Mouse (Mus musculus): ENCODE results near the gene Lrrc36. TPM values are rescaled to one million over a fixed set of nuclear protein-coding genes. Genes with fewer than 3 reads are reported as not detected.

The Lrrc36 gene
- polyA plus RNA-seq, 1 experiment from 2014 or later, result 0.55 TPM

DNA sequence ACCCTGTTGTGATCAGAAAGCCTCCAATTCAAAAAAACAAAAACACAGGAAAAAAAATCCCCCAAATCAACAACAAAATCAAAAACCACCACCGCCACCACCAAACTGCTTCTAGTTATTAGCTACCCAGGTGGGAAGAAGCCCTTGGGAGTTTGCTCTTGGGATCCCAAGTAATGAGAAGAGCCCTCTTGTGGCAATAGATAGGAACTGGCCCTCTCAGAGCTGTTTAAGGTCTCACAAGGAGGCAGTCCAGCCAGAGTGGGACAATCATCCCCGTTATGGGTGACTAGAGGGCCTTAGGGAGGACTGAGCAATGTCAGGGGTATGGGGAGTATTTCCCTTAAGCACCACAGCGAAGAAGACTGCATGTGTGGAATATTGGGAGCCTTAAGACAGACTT is 15.6 kb upstream of the Lrrc36 start:
- Histone ChIP-seq H3K4me3 (no peak overlapping the region), H3K4me1 (no peaks in the 10 kb centered on the region), H3K4me2 (replicated peaks) (no peak overlapping the region), H3K36me3 (no peaks in the 10 kb centered on the region), H3K27ac (no peak overlapping the region), H3K9ac (no peak overlapping the region), H3K9me3 (no peaks in the 10 kb centered on the region), H3K27me3 (no peaks in the 10 kb centered on the region)
- no peak for ATAC-seq (ENCODE audit: low FRiP score, low read depth)
- WGBS, result 40% methylated on average over 3 of the region's 3 CpGs

DNA sequence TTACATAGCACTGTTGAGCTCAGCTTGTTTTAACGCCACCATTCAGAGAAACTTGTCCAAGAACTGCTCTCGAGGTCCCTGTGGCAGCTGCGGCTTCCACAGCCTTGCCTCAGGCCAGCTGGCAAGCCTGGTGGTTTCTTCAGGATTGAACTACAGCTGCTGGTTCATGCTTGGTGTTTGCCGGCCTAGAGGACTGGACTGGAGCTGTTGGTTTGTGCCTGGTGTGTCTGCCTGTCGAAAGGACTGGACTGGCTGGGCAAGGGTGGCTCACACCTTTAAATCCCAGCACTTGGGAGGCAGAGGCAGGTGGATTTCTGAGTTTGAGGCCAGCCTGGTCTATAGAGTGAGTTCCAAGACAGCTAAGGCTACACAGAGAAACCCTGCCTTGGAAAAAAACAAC is 13.4 kb upstream of the Lrrc36 start:
- Histone ChIP-seq H3K9ac (no peak overlapping the region), H3K27ac (no peak overlapping the region), H3K27me3 (no peaks in the 10 kb centered on the region), H3K9me3 (no peaks in the 10 kb centered on the region), H3K36me3 (no peaks in the 10 kb centered on the region), H3K4me1 (no peaks in the 10 kb centered on the region), H3K4me2 (replicated peaks) (no peak overlapping the region), H3K4me3 (no peak overlapping the region)
- WGBS, result 81% methylated on average over 5 of the region's 5 CpGs
- no peak for ATAC-seq (ENCODE audit: low FRiP score, low read depth)

DNA sequence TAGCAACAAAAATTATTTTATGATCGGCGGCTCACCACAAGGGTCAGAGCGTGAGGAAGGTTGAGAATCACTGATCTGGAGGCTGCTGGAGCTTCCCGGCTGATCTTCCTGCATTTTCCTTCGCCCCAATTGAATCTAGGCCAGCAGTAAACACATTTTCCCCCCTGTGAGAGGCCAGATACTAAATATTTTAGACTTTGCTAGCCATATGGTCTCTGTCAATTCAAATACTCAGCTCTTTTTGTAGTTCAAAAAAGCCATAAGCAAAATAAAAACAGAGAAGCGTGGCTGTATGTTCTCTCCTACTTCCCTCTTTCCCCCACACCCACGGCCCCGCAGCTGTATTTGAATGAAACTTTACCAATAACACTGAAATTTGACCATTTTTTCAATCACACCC is 9.9 kb upstream of the Lrrc36 start:
- H3K9ac ChIP-seq, result no peak overlapping the region
- H3K4me1 ChIP-seq, result no peaks in the 10 kb centered on the region
- H3K4me2 ChIP-seq (replicated peaks), result no peak overlapping the region
- no peak for ATAC-seq (ENCODE audit: low FRiP score, low read depth)
- WGBS, result 86% methylated on average over 8 of the region's 8 CpGs
- no peak overlapping the region for H3K27ac ChIP-seq
- H3K36me3 ChIP-seq, result no peaks in the 10 kb centered on the region
- no peaks in the 10 kb centered on the region for H3K27me3 ChIP-seq
- no peaks in the 10 kb centered on the region for H3K9me3 ChIP-seq
- H3K4me3 ChIP-seq, result no peak overlapping the region

DNA sequence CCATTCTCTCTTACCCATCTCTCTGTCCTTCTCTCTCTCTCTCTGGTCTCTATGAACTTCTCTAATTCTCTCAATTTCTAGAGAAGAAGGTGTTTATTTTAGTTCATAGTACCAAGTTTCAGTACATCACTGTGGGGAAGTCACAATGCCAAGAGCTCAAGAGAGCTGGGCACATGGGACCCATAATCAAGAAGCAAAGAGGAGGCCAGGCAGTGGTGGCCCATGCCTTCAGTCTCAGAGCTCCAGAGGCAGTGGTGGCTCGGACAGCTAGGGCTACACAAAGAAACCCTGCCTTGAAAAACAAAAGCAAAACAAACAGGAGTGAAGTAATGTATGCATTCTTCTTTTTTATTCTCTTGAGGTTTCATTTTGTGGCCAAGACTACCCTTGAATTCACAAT is 8.9 kb upstream of the Lrrc36 start:
- no peak for ATAC-seq (ENCODE audit: low FRiP score, low read depth)
- Histone ChIP-seq H3K4me3 (no peak overlapping the region), H3K9ac (no peak overlapping the region), H3K27me3 (no peaks in the 10 kb centered on the region), H3K4me1 (no peaks in the 10 kb centered on the region), H3K9me3 (no peaks in the 10 kb centered on the region), H3K27ac (no peak overlapping the region), H3K36me3 (no peaks in the 10 kb centered on the region), H3K4me2 (replicated peaks) (no peak overlapping the region)
- 77% methylated on average over 1 of the region's 1 CpGs for WGBS

DNA sequence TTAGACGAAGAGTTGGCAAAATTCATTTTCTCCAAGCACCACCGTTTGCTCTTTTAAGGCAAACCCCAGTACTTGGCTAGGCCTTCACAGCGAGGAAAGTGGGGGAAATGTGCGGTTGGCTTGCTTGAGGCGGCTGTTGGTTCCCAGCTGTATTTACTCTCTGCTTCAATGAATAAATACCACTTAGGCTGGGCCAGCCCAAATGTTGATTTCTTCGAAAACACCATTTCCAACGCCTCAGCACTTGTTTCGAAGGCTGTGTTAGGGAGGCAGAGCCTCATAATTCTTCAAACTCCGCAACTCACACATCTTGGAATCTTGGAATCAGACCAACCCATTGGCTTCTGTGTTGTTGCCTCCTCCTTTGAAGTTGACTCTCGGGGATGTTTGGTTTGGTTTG is 7.0 kb upstream of the Lrrc36 start:
- no peaks in the 10 kb centered on the region for H3K27me3 ChIP-seq
- WGBS, result 70% methylated on average over 10 of the region's 10 CpGs
- H3K27ac ChIP-seq, result no peak overlapping the region
- H3K4me3 ChIP-seq, result no peak overlapping the region
- no peaks in the 10 kb centered on the region for H3K4me1 ChIP-seq
- H3K4me2 ChIP-seq (replicated peaks), result no peak overlapping the region
- H3K9me3 ChIP-seq, result no peaks in the 10 kb centered on the region
- H3K36me3 ChIP-seq, result no peaks in the 10 kb centered on the region
- no peak overlapping the region for H3K9ac ChIP-seq
- no peak for ATAC-seq (ENCODE audit: low FRiP score, low read depth)

DNA sequence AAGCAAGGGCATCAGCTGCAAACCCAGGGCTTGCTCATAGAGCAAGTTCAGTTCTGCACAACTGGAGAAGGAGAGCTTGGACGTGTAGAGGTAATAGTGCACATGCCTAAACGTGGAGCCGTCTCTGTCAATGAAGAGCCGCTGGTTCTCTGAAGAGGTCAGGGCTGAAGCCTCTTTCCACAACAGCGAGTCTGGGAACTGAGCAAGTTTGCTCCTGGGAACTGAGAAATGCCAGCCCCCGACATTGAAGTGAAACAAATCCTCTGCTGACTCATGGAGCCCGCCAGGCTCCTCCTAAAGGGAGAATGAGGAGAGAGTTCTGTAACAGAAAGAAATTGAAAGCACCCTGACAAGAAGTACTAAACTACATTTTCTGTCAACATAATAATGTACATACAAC is 5.0 kb upstream of the Lrrc36 start:
- no peak overlapping the region for H3K27ac ChIP-seq
- no peak overlapping the region for H3K9ac ChIP-seq
- no peak overlapping the region for H3K4me2 ChIP-seq (replicated peaks)
- no peak for ATAC-seq (ENCODE audit: low FRiP score, low read depth)
- no peak overlapping the region for H3K4me3 ChIP-seq
- 63% methylated on average over 7 of the region's 7 CpGs for WGBS
- H3K4me1 ChIP-seq, result peaks cover 3% of the 10 kb centered on the region
- H3K27me3 ChIP-seq, result peaks cover 16% of the 10 kb centered on the region
- no peaks in the 10 kb centered on the region for H3K36me3 ChIP-seq
- no peaks in the 10 kb centered on the region for H3K9me3 ChIP-seq

DNA sequence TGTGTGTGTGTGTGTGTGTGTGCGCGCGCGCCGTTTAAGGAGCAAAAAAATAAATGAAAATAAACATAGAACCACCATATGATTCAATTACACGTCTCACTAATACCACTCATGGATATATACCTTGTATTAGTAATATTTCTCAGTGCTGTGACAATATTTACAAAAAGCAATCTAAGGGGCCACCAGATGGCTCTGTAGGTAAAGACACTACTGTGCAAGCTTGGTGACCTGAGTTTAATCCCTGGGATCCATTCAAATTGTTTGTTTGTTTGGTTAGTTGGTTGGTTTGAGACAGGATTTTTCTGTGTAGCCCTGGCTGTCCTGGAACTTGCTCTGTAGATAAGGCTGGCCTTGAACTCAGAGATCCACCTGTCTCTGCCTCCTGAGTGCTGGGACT is 3.4 kb upstream of the Lrrc36 start:
- H3K4me3 ChIP-seq, result no peak overlapping the region
- no peak for ATAC-seq (ENCODE audit: low FRiP score, low read depth)
- H3K9me3 ChIP-seq, result no peaks in the 10 kb centered on the region
- H3K27me3 ChIP-seq, result peaks cover 32% of the 10 kb centered on the region
- no peak overlapping the region for H3K4me2 ChIP-seq (replicated peaks)
- WGBS, result 90% methylated on average over 6 of the region's 6 CpGs
- H3K9ac ChIP-seq, result no peak overlapping the region
- H3K27ac ChIP-seq, result no peak overlapping the region
- H3K36me3 ChIP-seq, result no peaks in the 10 kb centered on the region
- peaks cover 9% of the 10 kb centered on the region for H3K4me1 ChIP-seq

DNA sequence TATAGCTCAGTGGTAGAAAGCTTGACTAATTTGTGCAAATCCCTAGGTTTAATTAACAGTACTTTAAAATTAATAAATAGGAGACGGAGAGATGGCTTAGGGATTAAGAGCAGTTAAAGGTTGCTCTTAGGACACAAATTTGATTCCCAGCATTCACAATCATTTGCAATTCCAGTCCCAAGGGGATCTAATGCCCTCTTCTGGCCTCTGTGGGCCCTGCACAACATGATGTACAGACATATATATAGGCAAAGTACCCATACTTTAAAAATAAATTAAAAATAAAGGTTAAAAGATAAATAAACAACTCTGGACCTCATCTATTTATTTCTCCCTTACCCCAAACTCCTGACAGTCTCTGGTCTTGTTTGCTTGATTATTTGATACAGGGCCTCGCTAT is 5.6 kb downstream of the Lrrc36 start:
- H3K4me2 ChIP-seq (replicated peaks), result no peak overlapping the region
- H3K27ac ChIP-seq, result no peak overlapping the region
- 0 out of 2 replicates have a peak, but pooled peaks cover under 1% of the 10 kb centered on the region for H3K4me1 ChIP-seq
- no peak overlapping the region for H3K9ac ChIP-seq
- 74% methylated on average over 2 of the region's 2 CpGs for WGBS
- no peak for ATAC-seq (ENCODE audit: low FRiP score, low read depth)
- peaks cover 21% of the 10 kb centered on the region for H3K27me3 ChIP-seq
- no peaks in the 10 kb centered on the region for H3K36me3 ChIP-seq
- H3K9me3 ChIP-seq, result no peaks in the 10 kb centered on the region
- H3K4me3 ChIP-seq, result no peak overlapping the region

DNA sequence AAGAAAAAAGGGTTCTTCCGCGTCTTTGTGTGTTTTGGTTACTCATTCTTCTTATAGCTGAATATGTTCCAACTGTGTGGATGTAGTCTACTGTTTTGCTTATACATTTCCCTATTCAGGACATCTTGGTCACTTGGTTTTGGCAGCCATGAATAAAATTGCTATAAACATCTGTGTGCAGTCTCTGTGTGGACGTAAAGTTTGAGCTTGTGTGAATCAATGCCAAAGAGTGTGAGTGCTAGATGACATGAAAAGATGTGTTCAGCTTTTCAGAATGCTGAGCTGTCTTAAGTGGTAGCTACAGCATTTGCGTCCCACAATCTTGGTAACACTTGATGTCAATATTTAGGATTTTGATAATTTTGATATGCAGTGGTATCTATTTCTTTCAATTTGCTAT is 6.4 kb downstream of the Lrrc36 start:
- H3K27me3 ChIP-seq, result peaks cover 12% of the 10 kb centered on the region
- no peaks in the 10 kb centered on the region for H3K9me3 ChIP-seq
- H3K36me3 ChIP-seq, result no peaks in the 10 kb centered on the region
- no peak overlapping the region for H3K4me2 ChIP-seq (replicated peaks)
- no peak overlapping the region for H3K27ac ChIP-seq
- no peak overlapping the region for H3K9ac ChIP-seq
- ATAC-seq (ENCODE audit: low FRiP score, low read depth), result no peak
- H3K4me1 ChIP-seq, result no peaks in the 10 kb centered on the region
- H3K4me3 ChIP-seq, result no peak overlapping the region
- WGBS, result 89% methylated on average over 4 of the region's 4 CpGs

DNA sequence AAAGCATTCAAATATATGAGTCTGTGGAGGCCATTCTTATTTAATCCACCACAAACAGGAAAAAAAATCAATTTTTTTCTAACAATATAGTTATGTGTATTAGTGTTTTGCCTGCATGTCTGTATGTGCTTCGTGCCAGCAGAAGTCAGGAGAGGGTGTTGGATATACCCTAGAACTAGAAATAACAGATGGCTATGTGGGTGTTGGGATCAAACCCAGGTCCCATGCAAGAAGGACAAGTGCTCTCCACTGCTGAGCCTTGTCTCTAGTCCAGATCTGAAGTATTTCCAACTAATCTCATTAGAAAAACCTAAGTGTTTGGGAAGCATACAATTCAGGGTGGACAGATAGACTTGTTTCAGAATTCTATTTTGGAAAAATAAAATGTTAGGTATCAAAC is 8.6 kb downstream of the Lrrc36 start:
- H3K4me3 ChIP-seq, result no peak overlapping the region
- ATAC-seq (ENCODE audit: low FRiP score, low read depth), result no peak
- WGBS, result 75% methylated on average over 1 of the region's 1 CpGs

DNA sequence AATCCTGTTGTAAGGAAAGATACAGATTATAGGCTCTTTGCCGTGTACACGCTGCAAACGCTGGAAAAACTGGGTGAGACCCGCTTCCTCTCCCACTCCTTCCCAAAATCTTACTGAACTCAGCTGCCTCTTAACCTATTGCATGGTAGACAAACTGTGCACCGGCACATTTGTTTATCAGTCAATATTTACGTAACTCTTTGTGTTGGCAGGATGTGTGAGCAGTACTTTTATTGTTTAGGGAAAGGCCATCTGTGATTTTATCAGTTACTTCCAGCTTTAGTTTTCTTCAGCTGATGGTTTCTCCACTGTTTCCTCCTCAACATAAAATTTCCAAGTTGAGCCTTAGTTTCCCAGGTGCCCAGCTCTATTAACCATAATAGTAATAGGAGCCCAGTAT is 13.5 kb downstream of the Lrrc36 start:
- no peak overlapping the region for H3K4me2 ChIP-seq (replicated peaks)
- H3K4me1 ChIP-seq, result no peaks in the 10 kb centered on the region
- H3K9me3 ChIP-seq, result no peaks in the 10 kb centered on the region
- H3K27ac ChIP-seq, result no peak overlapping the region
- no peak overlapping the region for H3K4me3 ChIP-seq
- peaks cover 4% of the 10 kb centered on the region; the same call in 1 of the 2 replicates for H3K27me3 ChIP-seq
- no peaks in the 10 kb centered on the region for H3K36me3 ChIP-seq
- no peak overlapping the region for H3K9ac ChIP-seq
- 79% methylated on average over 6 of the region's 6 CpGs for WGBS
- ATAC-seq (ENCODE audit: low FRiP score, low read depth), result no peak

More for the DNA sequence above, 8.6 kb downstream of the Lrrc36 start:
- H3K4me2 ChIP-seq (replicated peaks), result no peak overlapping the region
- H3K27ac ChIP-seq, result no peak overlapping the region
- H3K27me3 ChIP-seq, result no peaks in the 10 kb centered on the region
- no peak overlapping the region for H3K9ac ChIP-seq
- no peaks in the 10 kb centered on the region for H3K4me1 ChIP-seq
- no peaks in the 10 kb centered on the region for H3K9me3 ChIP-seq
- no peaks in the 10 kb centered on the region for H3K36me3 ChIP-seq

DNA sequence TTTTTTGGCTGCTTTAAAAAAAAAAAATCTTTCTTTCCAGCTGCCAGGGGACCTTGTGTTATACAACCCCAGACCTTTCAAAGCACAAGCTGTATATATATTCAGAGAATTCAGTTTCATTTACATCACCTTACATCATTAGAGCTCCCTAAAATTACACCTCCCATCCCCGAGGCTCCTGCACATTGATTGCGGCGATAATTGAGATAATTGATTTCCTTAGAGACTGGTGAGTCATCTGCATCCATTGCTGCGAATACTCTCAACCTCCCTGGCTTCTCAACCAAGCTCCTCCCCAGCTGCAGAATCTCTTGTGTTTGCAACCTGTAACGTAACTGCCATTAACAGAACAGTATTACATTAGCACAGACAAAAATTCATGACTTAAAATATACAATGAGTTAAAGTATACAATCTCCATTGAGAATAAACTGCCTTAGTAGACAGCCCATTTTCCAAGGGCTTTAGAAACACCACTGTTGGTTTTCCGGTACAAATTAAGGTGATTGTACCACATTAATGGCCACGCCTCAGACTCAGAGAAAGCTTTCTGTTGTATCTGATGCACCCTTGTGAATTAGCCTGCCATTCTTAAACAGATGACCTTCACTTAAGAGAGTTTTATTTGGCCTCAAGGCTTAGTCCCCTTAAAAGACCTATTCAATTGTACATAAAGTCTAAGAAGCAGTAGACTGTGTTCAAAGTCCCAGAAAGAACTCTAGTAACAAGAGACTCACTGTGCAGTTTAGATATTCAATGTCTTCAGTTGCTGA is 18.6 kb downstream of the Lrrc36 start:
- H3K36me3 ChIP-seq, result no peaks in the 10 kb centered on the region
- H3K9me3 ChIP-seq, result no peaks in the 10 kb centered on the region
- no peak overlapping the region for H3K4me2 ChIP-seq (replicated peaks)
- no peak overlapping the region for H3K9ac ChIP-seq
- H3K4me1 ChIP-seq, result no peaks in the 10 kb centered on the region
- ATAC-seq (ENCODE audit: low FRiP score, low read depth), result no peak
- peaks cover 4% of the 10 kb centered on the region; the same call in 1 of the 2 replicates for H3K27me3 ChIP-seq
- WGBS, result 69% methylated on average over 7 of the region's 7 CpGs
- H3K27ac ChIP-seq, result no peak overlapping the region
- no peak overlapping the region for H3K4me3 ChIP-seq

DNA sequence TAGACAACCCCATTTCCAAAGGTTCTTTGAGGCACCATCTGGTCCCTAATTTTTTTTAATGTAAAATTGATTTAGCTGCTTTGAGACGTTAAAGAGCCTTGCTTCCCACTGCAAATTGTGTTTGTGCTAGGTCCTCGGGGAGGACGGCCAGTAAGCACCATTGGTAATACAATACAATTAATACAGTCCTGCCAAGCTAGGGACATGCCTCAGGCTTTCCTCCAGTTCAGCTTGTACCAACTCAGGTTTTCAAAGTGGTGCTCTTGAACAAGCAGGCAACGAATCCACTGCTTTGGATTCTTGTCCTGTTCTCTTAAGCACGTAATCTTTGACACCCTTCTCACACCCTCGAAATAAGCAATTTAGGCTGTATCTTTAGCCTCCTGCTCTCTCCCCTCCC is 19.6 kb downstream of the Lrrc36 start:
- H3K4me1 ChIP-seq, result no peaks in the 10 kb centered on the region

More for the DNA sequence above, 19.6 kb downstream of the Lrrc36 start:
- peaks cover 4% of the 10 kb centered on the region; the same call in 1 of the 2 replicates for H3K27me3 ChIP-seq
- H3K27ac ChIP-seq, result no peak overlapping the region
- no peak overlapping the region for H3K9ac ChIP-seq
- no peak overlapping the region for H3K4me2 ChIP-seq (replicated peaks)
- H3K36me3 ChIP-seq, result no peaks in the 10 kb centered on the region
- no peak overlapping the region for H3K4me3 ChIP-seq
- ATAC-seq (ENCODE audit: low FRiP score, low read depth), result no peak
- H3K9me3 ChIP-seq, result no peaks in the 10 kb centered on the region
- 54% methylated on average over 6 of the region's 6 CpGs for WGBS
